Mouse (Mus musculus) kidney, adult 2 months (tissue): ENCODE measurements around the gene Gtf2e1. TPM values are rescaled to one million over a fixed set of nuclear protein-coding genes. Genes with fewer than 3 reads are reported as not detected.

ENCODE experiments used
- DNase-seq: peaks from one replicate; pipeline ENCODE4 v3.0.0; 2021
- H3K27ac ChIP-seq: fragments of 200-500 bp; 2 replicates; pipeline ENCODE4 v1.5.1; 2012; ENCODE audit warnings: low read depth, low read length, control low read depth, inconsistent platforms; ENCODE audit not compliant: insufficient read depth
- H3K27me3 ChIP-seq: fragments of 200-500 bp; replicated peaks from 2 replicates; pipeline ENCODE4 v1.6.1; 2012; ENCODE audit warnings: mild to moderate bottlenecking, moderate library complexity, low read length, inconsistent platforms; ENCODE audit not compliant: control insufficient read depth, insufficient read depth
- H3K36me3 ChIP-seq: fragments of 200-500 bp; 2 replicates; pipeline ENCODE4 v1.6.1; 2012; ENCODE audit warnings: mild to moderate bottlenecking, moderate library complexity, low read length, inconsistent platforms; ENCODE audit not compliant: control insufficient read depth, insufficient read depth
- H3K4me1 ChIP-seq: fragments of 200-500 bp; 2 replicates; pipeline ENCODE4 v1.6.1; 2011; ENCODE audit warnings: low read length; ENCODE audit not compliant: control insufficient read depth, insufficient read depth
- H3K4me3 ChIP-seq: fragments of 200-500 bp; 2 replicates; pipeline ENCODE4 v1.5.1; 2011; ENCODE audit warnings: mild to moderate bottlenecking, low read depth, low read length, control low read depth; ENCODE audit not compliant: insufficient read depth
- CTCF ChIP-seq: fragments of 200-500 bp; conservative IDR thresholded peaks from 2 replicates; pipeline ENCODE4 v1.5.1; 2011; ENCODE audit warnings: low read depth, mild to moderate bottlenecking, control low read depth, low read length, moderate library complexity, mixed read lengths; ENCODE audit not compliant: insufficient read depth, insufficient read length
- POLR2A ChIP-seq: fragments of 200-500 bp; IDR thresholded peaks from one replicate; pipeline ENCODE4 v1.6.1; 2011; ENCODE audit warnings: low read depth, low read length, control low read depth
- WGBS: fragments of 180-500 bp; shearing (Covaris S2); methylation state at CpG from one replicate; pipeline ENCODE4 v1.1.7; 2018; 5-methylcytosine and 5-hydroxymethylcytosine counted together
- polyA plus RNA-seq: library from polyadenylated mRNA; depleted of rRNA; stranded (reverse); fragments of >200 nt; gene quantifications from 2 replicates; pipeline ENCODE4 v1.2.3, GENCODE M21; 2012; rRNA removed

The Gtf2e1 gene
- polyA plus RNA-seq: 4.3 and 5.6 TPM in 2 replicates

- peak within 1 kb of the TSS; percentile 94 for H3K27ac ChIP-seq
- peak within 1 kb of the TSS; percentile 81 for H3K4me3 ChIP-seq
- TF ChIP-seq CTCF (no peak), POLR2A (peak; percentile 48)
- 2% methylated on average over 41 of the region's 41 CpGs for WGBS
- H3K27me3 ChIP-seq: no peaks in the 10 kb centered on the region
- peak; percentile 99 for DNase-seq
- peaks cover 7% of the 10 kb centered on the region; the same call in 1 of the 2 replicates for H3K4me1 ChIP-seq
- peaks cover 3% of the 10 kb centered on the region; the same call in 1 of the 2 replicates for H3K36me3 ChIP-seq
Measured at GRCm38 (mm10) chr16:37539611-37540580, at the start of gene Gtf2e1, which contains the start of gene Rabl3. TSS of gene Gtf2e1 (minus strand) at chr16:37539789. TSS of gene Rabl3 (plus strand) at chr16:37539885.

- Histone ChIP-seq H3K36me3 (no peaks in the 10 kb centered on the region; the same call in 1 of the 2 replicates), H3K27ac (peak overlapping the region; percentile 35; the same call in 1 of the 2 replicates), H3K4me3 (no peak overlapping the region; the same call in 1 of the 2 replicates), H3K27me3 (no peaks in the 10 kb centered on the region), H3K4me1 (peaks cover 12% of the 10 kb centered on the region; the same call in 1 of the 2 replicates)
- DNase-seq: no peak
- TF ChIP-seq POLR2A: no peak
- no peak for TF ChIP-seq CTCF
- 63% methylated on average over 8 of the region's 8 CpGs for WGBS
Measured at GRCm38 (mm10) chr16:37585129-37585563, 45.6 kb upstream of the Gtf2e1 start.

- WGBS: 6% methylated on average over 25 of the region's 25 CpGs
- peaks cover 15% of the 10 kb centered on the region; the same call in 1 of the 2 replicates for H3K4me1 ChIP-seq
- H3K27ac ChIP-seq: peak overlapping the region; percentile 98
- DNase-seq: peak; percentile 93
- H3K27me3 ChIP-seq: no peaks in the 10 kb centered on the region
- no peak for TF ChIP-seq POLR2A
- no peak for TF ChIP-seq CTCF
- H3K36me3 ChIP-seq: no peaks in the 10 kb centered on the region; the same call in 1 of the 2 replicates
- peak overlapping the region; percentile 53 for H3K4me3 ChIP-seq
Measured at GRCm38 (mm10) chr16:37584218-37585035, 44.8 kb upstream of the Gtf2e1 start.

- no peaks in the 10 kb centered on the region; the same call in 1 of the 2 replicates for H3K36me3 ChIP-seq
- peak overlapping the region; percentile 98 for H3K27ac ChIP-seq
- TF ChIP-seq POLR2A (no peak), CTCF (no peak)
- DNase-seq: peak; percentile 20
- peak overlapping the region; percentile 53 for H3K4me3 ChIP-seq
- 35% methylated on average over 6 of the region's 6 CpGs for WGBS
- H3K27me3 ChIP-seq: no peaks in the 10 kb centered on the region
- H3K4me1 ChIP-seq: peaks cover 18% of the 10 kb centered on the region; the same call in 1 of the 2 replicates
Measured at GRCm38 (mm10) chr16:37583801-37584200, 44.2 kb upstream of the Gtf2e1 start.

GRCm38 (mm10) chr16:37583306-37583705, 43.7 kb upstream of the Gtf2e1 start:
- Histone ChIP-seq H3K36me3 (no peaks in the 10 kb centered on the region; the same call in 1 of the 2 replicates), H3K4me1 (peaks cover 21% of the 10 kb centered on the region), H3K4me3 (no peak overlapping the region), H3K27ac (peak overlapping the region; percentile 98), H3K27me3 (no peaks in the 10 kb centered on the region)
- TF ChIP-seq POLR2A: no peak
- TF ChIP-seq CTCF: no peak
- DNase-seq: peak; percentile 90
- WGBS: 74% methylated on average over 3 of the region's 3 CpGs

GRCm38 (mm10) chr16:37581901-37582300, 42.3 kb upstream of the Gtf2e1 start:
- TF ChIP-seq CTCF: no peak
- TF ChIP-seq POLR2A: no peak
- WGBS: 56% methylated on average over 3 of the region's 3 CpGs
- H3K27ac ChIP-seq: peak overlapping the region; percentile 100
- H3K36me3 ChIP-seq: no peaks in the 10 kb centered on the region; the same call in 1 of the 2 replicates
- peaks cover 21% of the 10 kb centered on the region for H3K4me1 ChIP-seq
- H3K27me3 ChIP-seq: no peaks in the 10 kb centered on the region
- peak overlapping the region; percentile 61 for H3K4me3 ChIP-seq
- peak; percentile 58 for DNase-seq
